11 mouse cellular contexts compared by ENCODE assay signal in genomic region chr3:135245733-135246132, GRCm38 (mm10). TPM values are rescaled to one million over a fixed set of nuclear protein-coding genes. Genes with fewer than 3 reads are reported as not detected.
A peak's percentile ranks its signal among the peaks of the same experiment; 100 is the strongest.
DNase-seq lines count a peak whose midpoint lies in the region; ATAC-seq and TF ChIP-seq lines count a peak whose summit lies in the region.
"Had no signal": no experiment of that assay in that cellular context is flagged by ENCODE, and none has a peak within 500 bp of the region (broad histone marks: within the 10 kb centered on the region; RNA-seq: fewer than 3 reads in every experiment).

No protein-coding gene starts in this region.

- no peak overlapping the region for H3K4me3 ChIP-seq in gastrocnemius, adult 2 months
- no peak overlapping the region for H3K4me3 ChIP-seq in midbrain, postnatal 0 days (ENCODE audit: low read depth, low read length)
- H3K4me3 ChIP-seq in midbrain, embryonic 13.5 days (replicated peaks): no peak overlapping the region
- H3K4me3 ChIP-seq: erythroblast, embryonic 14.5 days; hindbrain, embryonic 15.5 days; liver, embryonic 15.5 days had no signal

- peak; percentile 35 for TF ChIP-seq CTCF in gastrocnemius, adult 2 months (IDR thresholded peaks at IDR 0.05)
- TF ChIP-seq CTCF in midbrain, postnatal 0 days (IDR thresholded peaks at IDR 0.05): peak; percentile 63

- intact Hi-C loops in gastrocnemius, adult 2 months (cut with DNase I): no loop called here
- intact Hi-C loops in gastrocnemius, postnatal 14 days (cut with DNase I; ENCODE audit: low total_unique reads): no loop called here

- no peaks in the 10 kb centered on the region for H3K4me1 ChIP-seq in midbrain, postnatal 0 days (ENCODE audit: insufficient read depth, low read length)
- H3K4me1 ChIP-seq in midbrain, embryonic 13.5 days (replicated peaks): no peaks in the 10 kb centered on the region
- H3K4me1 ChIP-seq: hindbrain, embryonic 15.5 days; liver, embryonic 15.5 days had no signal

- H3K36me3 ChIP-seq in midbrain, postnatal 0 days (ENCODE audit: insufficient read depth, low read length): no peaks in the 10 kb centered on the region
- H3K36me3 ChIP-seq in midbrain, embryonic 13.5 days: peaks cover 55% of the 10 kb centered on the region
- H3K36me3 ChIP-seq in splenic B cell, adult 2 months (ENCODE audit: control insufficient read depth, insufficient read depth, low read length, poor library complexity, severe bottlenecking): peaks cover 2% of the 10 kb centered on the region; the same call in 1 of the 2 replicates

- no peak for DNase-seq in gastrocnemius, adult 2 months
- no peak for DNase-seq in gastrocnemius, postnatal 14 days
- DNase-seq in midbrain, postnatal 0 days (ENCODE audit: low spot score): peak; percentile 14
- DNase-seq in embryo, embryonic 10.5 days (ENCODE audit: low spot score): peak; percentile 48
- peak; percentile 48 for DNase-seq in splenic B cell, adult 2 months (ENCODE audit: low read depth, low spot score)
- no peak for DNase-seq in adrenal gland, postnatal 4 days (ENCODE audit: low spot score in 2 of 2)
- no peak for DNase-seq in cerebellum, adult 11-12 months

- H3K9me3 ChIP-seq in midbrain, postnatal 0 days (ENCODE audit: low read length): no peaks in the 10 kb centered on the region
- no peaks in the 10 kb centered on the region for H3K9me3 ChIP-seq in midbrain, embryonic 13.5 days
- H3K9me3 ChIP-seq: hindbrain, embryonic 15.5 days; liver, embryonic 15.5 days had no signal

- no peak overlapping the region for H3K9ac ChIP-seq in midbrain, postnatal 0 days (replicated peaks; ENCODE audit: low read length, poor library complexity, severe bottlenecking)
- no peak overlapping the region for H3K9ac ChIP-seq in midbrain, embryonic 13.5 days (replicated peaks)
- H3K9ac ChIP-seq: hindbrain, embryonic 15.5 days; liver, embryonic 15.5 days had no signal

- H3K27ac ChIP-seq in gastrocnemius, adult 2 months: no peak overlapping the region
- H3K27ac ChIP-seq in midbrain, postnatal 0 days (ENCODE audit: low read depth, low read length): no peak overlapping the region
- no peak overlapping the region for H3K27ac ChIP-seq in midbrain, embryonic 13.5 days
- H3K27ac ChIP-seq: hindbrain, embryonic 15.5 days; liver, embryonic 15.5 days had no signal

- no peak overlapping the region for H3K4me2 ChIP-seq in midbrain, postnatal 0 days (ENCODE audit: low read depth, low read length, poor library complexity, severe bottlenecking)
- no peak overlapping the region for H3K4me2 ChIP-seq in midbrain, embryonic 13.5 days (replicated peaks)
- H3K4me2 ChIP-seq: hindbrain, embryonic 15.5 days; liver, embryonic 15.5 days had no signal

- no peaks in the 10 kb centered on the region for H3K27me3 ChIP-seq in midbrain, postnatal 0 days (ENCODE audit: insufficient read depth, low read length)
- H3K27me3 ChIP-seq in midbrain, embryonic 13.5 days: no peaks in the 10 kb centered on the region
- H3K27me3 ChIP-seq in splenic B cell, adult 2 months (ENCODE audit: control insufficient read depth, insufficient read depth, low read length, poor library complexity, severe bottlenecking): no peaks in the 10 kb centered on the region
- H3K27me3 ChIP-seq: hindbrain, embryonic 15.5 days; liver, embryonic 15.5 days had no signal

- ATAC-seq in midbrain, postnatal 0 days (ENCODE audit: low FRiP score): no peak
- ATAC-seq in midbrain, embryonic 13.5 days: no peak

RNA-seq across cellular contexts. Expression of gene Cenpe, which starts 33.4 kb away (rescaled TPM):
- total RNA-seq in gastrocnemius, adult 2 months (2021): under 1 TPM; 0.05 to 0.08 TPM
- 1 to 10 TPM; 1.7 to 1.9 TPM for total RNA-seq in gastrocnemius, postnatal 14 days (2021)
- 1.6 and 1.7 TPM in 2 replicates for total RNA-seq in midbrain, postnatal 0 days (2014; rRNA removed)
- 1.5 TPM in 2 replicates for polyA plus RNA-seq in midbrain, postnatal 0 days (2015; fragmentation: Nextera tagmentation; extraction: Ambion mirVana)
- 14.9 TPM in 2 replicates for polyA plus RNA-seq in midbrain, embryonic 13.5 days (2015; fragmentation: Nextera tagmentation; extraction: Ambion mirVana)
- 10 to 100 TPM; 11.9 to 16.7 TPM for total RNA-seq in adrenal gland, postnatal 4 days (2021)

RNA-seq across cellular contexts. Expression of gene Bdh2, which starts 35.3 kb away (rescaled TPM):
- 1 to 10 TPM; 2.4 to 2.9 TPM for total RNA-seq in gastrocnemius, adult 2 months (2021)
- total RNA-seq in gastrocnemius, postnatal 14 days (2021): 1 to 10 TPM; 4.4 to 4.7 TPM
- total RNA-seq in midbrain, postnatal 0 days (2014; rRNA removed): 2.0 and 2.9 TPM in 2 replicates
- polyA plus RNA-seq in midbrain, postnatal 0 days (2015; fragmentation: Nextera tagmentation; extraction: Ambion mirVana): 6.4 TPM in 2 replicates
- 4.3 TPM in 2 replicates for polyA plus RNA-seq in midbrain, embryonic 13.5 days (2015; fragmentation: Nextera tagmentation; extraction: Ambion mirVana)
- 10 to 100 TPM in 1 of 2 experiments, 1 to 10 TPM in 1; 3.6 to 12.6 TPM for total RNA-seq in adrenal gland, postnatal 4 days (2021)
- polyA plus RNA-seq: erythroblast, embryonic 14.5 days had no signal

Comparison
In these comparisons a context has a peak if more than half of its experiments do, and no peak if none do; other contexts are left out.
1. DNase-seq: peak in midbrain, postnatal 0 days (single experiment), embryo, embryonic 10.5 days (single experiment) and splenic B cell, adult 2 months (single experiment); none in gastrocnemius, adult 2 months (single experiment), gastrocnemius, postnatal 14 days (single experiment), adrenal gland, postnatal 4 days (0 of 2) and cerebellum, adult 11-12 months (single experiment).